Mouse (Mus musculus): ENCODE results near the gene Rgcc. TPM values are rescaled to one million over a fixed set of nuclear protein-coding genes. Genes with fewer than 3 reads are reported as not detected.

Gene Rgcc
- total and polyA plus RNA-seq, 3 experiments: 2.2 to 5.2 (median 2.3) TPM

- H3K27me3 ChIP-seq (replicated peaks): no peaks in the 10 kb centered on the region
- no peak overlapping the region for H3K4me2 ChIP-seq (ENCODE audit: insufficient read depth, low read depth, poor library complexity, severe bottlenecking)
- no peak overlapping the region for H3K9ac ChIP-seq (ENCODE audit: insufficient read depth, low read depth)
- H3K9me3 ChIP-seq (replicated peaks; ENCODE audit: low read length): peaks cover 4% of the 10 kb centered on the region
- no peak overlapping the region for H3K4me3 ChIP-seq (replicated peaks in 1 of 3; ENCODE audit: low read depth in 2 of 3, low read length in 2 of 3, poor library complexity in 1 of 3)
- H3K27ac ChIP-seq (ENCODE audit: insufficient read depth, low read depth): no peak overlapping the region
- TF ChIP-seq MAZ (IDR thresholded peaks at IDR 0.05; ENCODE audit: low read depth, low read length): no peak
- H3K79me2 ChIP-seq (replicated peaks; ENCODE audit: control insufficient read depth, extremely low read depth, insufficient read depth, poor library complexity, severe bottlenecking): no peaks in the 10 kb centered on the region
- in situ Hi-C loops (cut with MboI; ENCODE audit: low pct_ligation_motif_present, low pct_unique_long_range_greater_than_20kb, low sequenced_read_pairs): loop anchor here (5.0 kb wide), 1 partner anchor 33 kb away; the partner anchor contains the start of gene Rgcc
- H3K36me3 ChIP-seq (replicated peaks in 1 of 2; ENCODE audit: control insufficient read depth in 1 of 2, insufficient read depth in 1 of 2, low read length in 1 of 2): no peaks in the 10 kb centered on the region
- DNase-seq (ENCODE audit: extremely low read depth): no peak
- peaks cover 6 to 50% of the 10 kb centered on the region in 2 experiments; a peak in 3 of 4 replicates for H3K4me1 ChIP-seq (ENCODE audit: control insufficient read depth in 1 of 2, insufficient read depth in 2 of 2)
- dilution Hi-C loops (cut with MboI; ENCODE audit: extremely low pct_ligation_motif_present, extremely low pct_unique_long_range_greater_than_20kb, low sequenced_read_pairs): no loop called here
These were observed 31.9 kb downstream of the Rgcc start for GRCm38 (mm10) chr14:79269551-79269950.

- H3K27me3 ChIP-seq (replicated peaks): no peaks in the 10 kb centered on the region
- in situ Hi-C loops (cut with MboI; ENCODE audit: low pct_ligation_motif_present, low pct_unique_long_range_greater_than_20kb, low sequenced_read_pairs): loop anchor here (5.0 kb wide), 1 partner anchor 34 kb away; the partner anchor contains the start of gene Rgcc
- peaks cover 4% of the 10 kb centered on the region for H3K9me3 ChIP-seq (replicated peaks; ENCODE audit: low read length)
- H3K36me3 ChIP-seq (replicated peaks in 1 of 2; ENCODE audit: control insufficient read depth in 1 of 2, insufficient read depth in 1 of 2, low read length in 1 of 2): no peaks in the 10 kb centered on the region
- no peaks in the 10 kb centered on the region for H3K79me2 ChIP-seq (replicated peaks; ENCODE audit: control insufficient read depth, extremely low read depth, insufficient read depth, poor library complexity, severe bottlenecking)
- DNase-seq (ENCODE audit: extremely low read depth): peak; percentile 64
- H3K27ac ChIP-seq (ENCODE audit: insufficient read depth, low read depth): 0 out of 2 replicates have a peak overlapping the region, but pooled peaks have one; percentile 18
- peaks cover 6 to 42% of the 10 kb centered on the region in 2 experiments; a peak in 3 of 4 replicates for H3K4me1 ChIP-seq (ENCODE audit: control insufficient read depth in 1 of 2, insufficient read depth in 2 of 2)
- no peak overlapping the region for H3K4me3 ChIP-seq (replicated peaks in 1 of 3; ENCODE audit: low read depth in 2 of 3, low read length in 2 of 3, poor library complexity in 1 of 3)
- dilution Hi-C loops (cut with MboI; ENCODE audit: extremely low pct_ligation_motif_present, extremely low pct_unique_long_range_greater_than_20kb, low sequenced_read_pairs): no loop called here
- no peak overlapping the region for H3K9ac ChIP-seq (ENCODE audit: insufficient read depth, low read depth)
- peak overlapping the region; percentile 45; the same call in 1 of the 2 replicates for H3K4me2 ChIP-seq (ENCODE audit: insufficient read depth, low read depth, poor library complexity, severe bottlenecking)
- TF ChIP-seq NELFE (IDR thresholded peaks at IDR 0.05; ENCODE audit: low read depth, low read length) (no peak), POLR2AphosphoS2 (IDR thresholded peaks at IDR 0.05; ENCODE audit: low read depth, low read length) (no peak), HCFC1 (IDR thresholded peaks at IDR 0.05; ENCODE audit: low read depth, low read length) (no peak; the same call in 1 of the 2 replicates), TCF12 (IDR thresholded peaks at IDR 0.05; ENCODE audit: low read depth, low read length) (peak; percentile 95), JUND (conservative IDR thresholded peaks at IDR 0.05; ENCODE audit: low read depth, low read length) (0 out of 2 replicates have a peak, but pooled peaks have one; percentile 32), JUN (IDR thresholded peaks at IDR 0.05; ENCODE audit: insufficient read depth, low read depth, low read length) (no peak), KAT2A (IDR thresholded peaks at IDR 0.05; ENCODE audit: insufficient replicate concordance, low read length) (no peak), ZNF384 (IDR thresholded peaks at IDR 0.05; ENCODE audit: low read depth, low read length) (peak; percentile 12; the same call in 1 of the 2 replicates), E2F4 (IDR thresholded peaks at IDR 0.05; ENCODE audit: insufficient replicate concordance, low read depth, low read length) (no peak), SIN3A (IDR thresholded peaks at IDR 0.05; ENCODE audit: low read length) (peak; percentile 35; the same call in 1 of the 2 replicates), ZMIZ1 (IDR thresholded peaks at IDR 0.05; ENCODE audit: low read depth, low read length) (no peak), USF1 (IDR thresholded peaks at IDR 0.05; ENCODE audit: low read depth, low read length) (no peak), GABPA (IDR thresholded peaks at IDR 0.05; ENCODE audit: insufficient replicate concordance, low read depth, low read length) (no peak), SMC3 (IDR thresholded peaks at IDR 0.05; ENCODE audit: low read depth, low read length) (no peak), EP300 (IDR thresholded peaks at IDR 0.05; ENCODE audit: low read length) (peak; percentile 85), IRF4 (IDR thresholded peaks at IDR 0.05; ENCODE audit: low read depth, low read length) (peak; percentile 62; the same call in 1 of the 2 replicates), TBP (conservative IDR thresholded peaks at IDR 0.05; ENCODE audit: low read depth, low read length) (no peak), ETS1 (conservative IDR thresholded peaks at IDR 0.05; ENCODE audit: low read depth, low read length) (peak; percentile 73), MAX (IDR thresholded peaks at IDR 0.05; ENCODE audit: low read length) (peak; percentile 66; the same call in 1 of the 2 replicates), CTCF (conservative IDR thresholded peaks at IDR 0.05 in 1 of 2, IDR thresholded peaks at IDR 0.05 in 1 of 2; ENCODE audit: low read depth in 2 of 2, low read length in 2 of 2) (no peak), MXI1 (IDR thresholded peaks at IDR 0.05; ENCODE audit: low read depth, low read length) (no peak), RAD21 (IDR thresholded peaks at IDR 0.05; ENCODE audit: low read depth, low read length) (no peak), CHD2 (IDR thresholded peaks at IDR 0.05; ENCODE audit: low read length) (no peak), MEF2A (IDR thresholded peaks at IDR 0.05; ENCODE audit: borderline replicate concordance, low read depth, low read length) (no peak), PAX5 (IDR thresholded peaks at IDR 0.05; ENCODE audit: low read length) (no peak), MAZ (IDR thresholded peaks at IDR 0.05; ENCODE audit: low read depth, low read length) (no peak), CHD1 (IDR thresholded peaks at IDR 0.05; ENCODE audit: low read depth, low read length) (no peak), POLR2A (IDR thresholded peaks at IDR 0.05; ENCODE audit: low read depth, low read length) (no peak), RCOR1 (conservative IDR thresholded peaks at IDR 0.05; ENCODE audit: low read depth, low read length) (0 out of 2 replicates have a peak, but pooled peaks have one; percentile 71), NRF1 (IDR thresholded peaks at IDR 0.05; ENCODE audit: low read depth, low read length) (no peak), ELF1 (IDR thresholded peaks at IDR 0.05; ENCODE audit: low read depth, low read length) (no peak), MYC (IDR thresholded peaks at IDR 0.05; ENCODE audit: low read depth, low read length) (peak; percentile 58; the same call in 1 of the 2 replicates), UBTF (IDR thresholded peaks at IDR 0.05; ENCODE audit: low read depth, low read length) (no peak)
These were observed 33.6 kb downstream of the Rgcc start for GRCm38 (mm10) chr14:79267878-79268277.
